Mouse (Mus musculus): ENCODE data around the gene Rcn3. TPM values are rescaled to one million over a fixed set of nuclear protein-coding genes. Genes with fewer than 3 reads are reported as not detected.

The Rcn3 gene
- polyA plus RNA-seq, 1 experiment from 2014 or later: 388 TPM

DNA sequence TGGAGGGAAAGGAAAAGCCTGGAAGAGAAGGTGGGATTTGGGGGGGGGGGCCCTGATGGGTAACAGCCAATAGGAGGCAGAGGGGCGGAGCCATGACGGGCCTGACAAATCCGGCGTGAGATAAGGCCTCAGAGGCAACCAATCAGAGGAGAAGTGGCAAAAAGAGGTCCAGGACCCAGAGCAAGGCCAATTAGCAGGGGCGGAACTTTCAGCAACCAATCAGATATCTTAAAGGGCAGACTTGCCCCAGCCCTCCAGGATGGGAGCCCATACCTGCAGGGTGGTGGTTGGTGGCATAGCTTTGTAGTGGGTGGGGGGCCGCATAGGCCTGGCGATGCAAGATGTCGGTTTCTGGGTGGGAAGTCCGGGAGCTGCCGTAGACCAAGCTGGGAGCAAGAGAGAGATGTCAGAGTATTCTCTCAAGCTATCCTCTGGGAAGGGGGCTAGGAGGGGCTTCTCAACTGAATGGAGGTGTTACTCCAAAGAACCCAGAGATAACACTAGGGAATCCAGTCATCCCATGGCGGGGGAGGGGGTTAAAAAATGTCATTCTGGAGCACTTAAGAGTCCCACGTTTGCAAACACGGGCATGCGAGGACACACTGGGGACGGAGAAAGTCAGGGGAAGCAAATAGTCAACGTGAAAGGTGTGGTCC, 40.9 kb downstream of the Rcn3 start:
- Histone ChIP-seq H3K4me1 (ENCODE audit: control insufficient read depth, insufficient read depth, low read length) (peaks cover 12% of the 10 kb centered on the region), H3K9me3 (replicated peaks; ENCODE audit: control insufficient read depth, low read length) (no peaks in the 10 kb centered on the region), H3K36me3 (ENCODE audit: control insufficient read depth, insufficient read depth, low read length) (peaks cover 38% of the 10 kb centered on the region), H3K27me3 (ENCODE audit: control insufficient read depth, insufficient read depth, low read length) (no peaks in the 10 kb centered on the region), H3K4me2 (ENCODE audit: low read depth, low read length) (peak overlapping the region; percentile 99), H3K4me3 (replicated peaks; ENCODE audit: low read length) (peak overlapping the region; percentile 91), H3K9ac (ENCODE audit: low read length) (peak overlapping the region; percentile 93), H3K27ac (ENCODE audit: low read length) (peak overlapping the region; percentile 99)
- ATAC-seq (ENCODE audit: insufficient read depth, low FRiP score): 0 out of 2 replicates have a peak, but pooled peaks have one; percentile 3
- WGBS: 6% methylated on average over 16 of the region's 16 CpGs

DNA sequence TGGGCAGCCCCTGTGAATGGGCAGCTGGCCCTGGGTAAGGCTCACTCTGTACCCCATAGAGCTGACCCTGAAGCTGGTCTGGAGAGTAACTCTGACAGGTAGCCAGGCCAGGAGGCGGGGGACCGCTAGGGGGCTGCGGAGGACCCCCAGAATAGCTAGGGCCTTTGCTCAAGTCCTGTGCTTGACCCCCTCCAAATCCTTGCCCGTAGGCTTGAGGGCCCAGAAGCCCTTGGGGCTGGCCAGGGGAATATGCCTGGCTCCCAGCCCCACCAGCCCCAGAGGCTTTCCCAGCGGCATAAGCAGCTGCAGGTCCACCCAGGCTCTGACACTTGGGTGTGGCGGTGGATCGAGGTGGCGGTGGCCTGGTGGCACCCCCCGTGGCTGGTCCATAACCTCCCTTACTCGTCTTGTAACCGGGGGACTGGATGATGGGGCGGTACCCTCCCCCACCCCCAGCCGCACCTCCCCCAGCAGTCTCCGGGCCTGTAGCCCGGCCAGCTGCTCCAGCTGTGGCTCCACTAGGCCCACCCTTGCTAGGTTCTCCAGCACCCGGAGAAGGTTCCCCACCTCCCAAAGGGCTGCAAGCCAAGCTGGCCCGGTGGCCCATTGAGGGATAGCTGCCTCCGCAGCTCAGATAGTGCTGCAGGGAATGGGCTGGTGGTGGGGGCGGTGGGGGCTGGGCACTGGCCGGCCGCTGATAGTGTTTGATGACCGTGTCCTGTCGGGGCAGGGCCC, 42.9 kb downstream of the Rcn3 start:
- H3K9ac ChIP-seq (ENCODE audit: low read length): no peak overlapping the region
- ATAC-seq (ENCODE audit: insufficient read depth, low FRiP score): no peak
- H3K36me3 ChIP-seq (ENCODE audit: control insufficient read depth, insufficient read depth, low read length): peaks cover 43% of the 10 kb centered on the region
- H3K27ac ChIP-seq (ENCODE audit: low read length): no peak overlapping the region
- no peaks in the 10 kb centered on the region for H3K27me3 ChIP-seq (ENCODE audit: control insufficient read depth, insufficient read depth, low read length)
- no peak overlapping the region for H3K4me2 ChIP-seq (ENCODE audit: low read depth, low read length)
- H3K4me1 ChIP-seq (ENCODE audit: control insufficient read depth, insufficient read depth, low read length): peaks cover 12% of the 10 kb centered on the region
- 89% methylated on average over 23 of the region's 23 CpGs for WGBS
- no peak overlapping the region for H3K4me3 ChIP-seq (replicated peaks; ENCODE audit: low read length)
- no peaks in the 10 kb centered on the region for H3K9me3 ChIP-seq (replicated peaks; ENCODE audit: control insufficient read depth, low read length)

DNA sequence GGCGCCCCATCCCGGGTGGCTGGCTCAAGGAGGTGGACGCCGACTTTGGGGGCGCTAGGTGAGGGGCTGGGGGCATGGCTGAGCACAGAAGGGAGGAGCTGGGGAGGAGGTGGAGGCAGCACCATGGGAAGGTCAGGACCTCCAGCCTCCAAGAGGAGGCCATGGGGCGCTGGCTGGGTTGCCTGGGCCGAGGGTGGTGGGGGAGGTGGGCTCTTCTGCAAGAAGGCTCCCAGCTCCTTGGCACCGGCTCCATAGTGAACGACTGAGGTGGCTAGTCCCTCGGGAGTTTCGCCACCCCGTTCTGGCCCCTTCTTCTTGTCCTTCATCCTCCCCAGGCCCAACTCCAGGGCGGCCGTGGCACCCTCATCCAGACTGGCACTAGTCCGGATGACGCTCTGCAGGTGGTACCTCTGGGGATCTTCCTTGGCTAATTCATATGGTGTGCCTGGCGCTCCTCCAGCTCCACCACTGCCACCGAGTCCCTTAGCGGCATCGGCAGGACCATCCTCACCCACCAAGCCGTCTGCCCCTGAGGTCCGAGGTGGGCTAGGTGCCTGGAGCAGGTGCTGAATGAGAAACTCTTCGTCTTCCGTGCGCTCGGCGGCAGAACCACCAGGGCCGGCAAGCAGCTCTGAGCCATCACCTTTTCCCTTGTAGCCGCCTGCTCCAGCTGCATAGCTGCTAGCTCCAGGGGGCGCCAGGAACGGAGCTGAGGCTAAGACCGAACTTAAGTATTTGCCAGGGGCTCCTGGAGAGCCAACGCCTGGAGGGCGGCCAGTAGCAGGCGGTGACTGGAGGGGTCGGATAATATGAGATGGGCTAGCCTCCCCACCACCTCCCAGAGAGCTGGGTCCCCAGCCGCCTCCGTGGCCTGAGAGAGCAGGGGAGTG, 43.8 kb downstream of the Rcn3 start:
- H3K4me1 ChIP-seq (ENCODE audit: control insufficient read depth, insufficient read depth, low read length): peaks cover 12% of the 10 kb centered on the region
- no peaks in the 10 kb centered on the region for H3K27me3 ChIP-seq (ENCODE audit: control insufficient read depth, insufficient read depth, low read length)
- 92% methylated on average over 37 of the region's 38 CpGs for WGBS
- H3K9ac ChIP-seq (ENCODE audit: low read length): no peak overlapping the region
- no peaks in the 10 kb centered on the region for H3K9me3 ChIP-seq (replicated peaks; ENCODE audit: control insufficient read depth, low read length)
- H3K36me3 ChIP-seq (ENCODE audit: control insufficient read depth, insufficient read depth, low read length): peaks cover 50% of the 10 kb centered on the region
- no peak overlapping the region for H3K4me3 ChIP-seq (replicated peaks; ENCODE audit: low read length)
- H3K4me2 ChIP-seq (ENCODE audit: low read depth, low read length): no peak overlapping the region
- ATAC-seq (ENCODE audit: insufficient read depth, low FRiP score): no peak
- H3K27ac ChIP-seq (ENCODE audit: low read length): no peak overlapping the region

DNA sequence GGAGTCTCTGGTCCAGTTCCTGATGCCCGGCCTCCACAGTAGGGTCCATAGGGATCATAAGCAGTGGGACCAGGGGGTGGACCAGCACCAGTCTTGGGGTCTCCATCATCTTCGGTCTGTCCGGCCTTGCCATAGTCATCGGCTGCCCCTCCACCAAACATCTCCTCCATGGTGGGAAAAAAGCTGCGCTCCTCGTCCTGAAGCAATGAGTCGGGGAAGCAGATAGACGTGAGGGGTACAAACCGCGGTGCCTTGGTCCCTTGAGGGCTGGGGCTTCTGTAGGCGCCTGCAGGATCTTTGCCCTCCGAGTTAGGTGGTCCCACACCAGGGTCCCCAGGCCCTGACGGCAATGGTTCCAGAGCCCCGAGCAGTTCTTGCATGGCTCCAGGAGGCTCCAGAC, 44.5 kb downstream of the Rcn3 start:
- Histone ChIP-seq H3K9ac (ENCODE audit: low read length) (no peak overlapping the region), H3K9me3 (replicated peaks; ENCODE audit: control insufficient read depth, low read length) (no peaks in the 10 kb centered on the region), H3K4me3 (replicated peaks; ENCODE audit: low read length) (no peak overlapping the region), H3K36me3 (ENCODE audit: control insufficient read depth, insufficient read depth, low read length) (peaks cover 57% of the 10 kb centered on the region), H3K27me3 (ENCODE audit: control insufficient read depth, insufficient read depth, low read length) (no peaks in the 10 kb centered on the region), H3K4me2 (ENCODE audit: low read depth, low read length) (no peak overlapping the region), H3K4me1 (ENCODE audit: control insufficient read depth, insufficient read depth, low read length) (peaks cover 12% of the 10 kb centered on the region), H3K27ac (ENCODE audit: low read length) (no peak overlapping the region)
- WGBS: 96% methylated on average over 14 of the region's 14 CpGs
- ATAC-seq (ENCODE audit: insufficient read depth, low FRiP score): no peak

DNA sequence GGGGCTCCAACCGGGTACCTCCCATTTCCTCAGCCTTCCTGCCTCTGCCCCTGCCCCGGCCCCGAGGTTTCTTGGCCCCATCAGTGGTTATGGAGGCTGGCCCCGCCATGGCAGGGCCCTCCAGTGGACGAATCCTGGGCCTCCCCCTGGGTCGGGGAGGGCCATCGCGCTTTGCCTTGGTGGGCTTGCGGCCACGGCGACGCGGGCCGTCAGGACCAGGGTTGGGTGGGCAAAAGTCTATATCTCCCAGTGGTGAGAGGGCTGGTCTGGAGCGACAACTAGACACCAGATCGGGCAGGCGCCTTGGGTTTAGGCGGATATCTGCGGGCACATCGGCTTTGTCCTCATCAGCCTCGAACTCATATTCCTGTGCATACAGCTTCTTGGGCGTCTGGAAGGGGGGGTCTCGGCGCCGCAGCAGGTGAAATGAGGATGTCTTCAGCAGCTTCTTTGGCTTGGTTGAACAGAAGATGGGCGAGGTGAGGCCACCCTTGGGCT, 45.1 kb downstream of the Rcn3 start:
- Histone ChIP-seq H3K36me3 (ENCODE audit: control insufficient read depth, insufficient read depth, low read length) (peaks cover 57% of the 10 kb centered on the region), H3K27ac (ENCODE audit: low read length) (no peak overlapping the region), H3K27me3 (ENCODE audit: control insufficient read depth, insufficient read depth, low read length) (no peaks in the 10 kb centered on the region), H3K4me1 (ENCODE audit: control insufficient read depth, insufficient read depth, low read length) (peaks cover 10% of the 10 kb centered on the region), H3K9me3 (replicated peaks; ENCODE audit: control insufficient read depth, low read length) (no peaks in the 10 kb centered on the region), H3K4me2 (ENCODE audit: low read depth, low read length) (no peak overlapping the region), H3K4me3 (replicated peaks; ENCODE audit: low read length) (no peak overlapping the region), H3K9ac (ENCODE audit: low read length) (no peak overlapping the region)
- 92% methylated on average over 26 of the region's 26 CpGs for WGBS
- no peak for ATAC-seq (ENCODE audit: insufficient read depth, low FRiP score)

DNA sequence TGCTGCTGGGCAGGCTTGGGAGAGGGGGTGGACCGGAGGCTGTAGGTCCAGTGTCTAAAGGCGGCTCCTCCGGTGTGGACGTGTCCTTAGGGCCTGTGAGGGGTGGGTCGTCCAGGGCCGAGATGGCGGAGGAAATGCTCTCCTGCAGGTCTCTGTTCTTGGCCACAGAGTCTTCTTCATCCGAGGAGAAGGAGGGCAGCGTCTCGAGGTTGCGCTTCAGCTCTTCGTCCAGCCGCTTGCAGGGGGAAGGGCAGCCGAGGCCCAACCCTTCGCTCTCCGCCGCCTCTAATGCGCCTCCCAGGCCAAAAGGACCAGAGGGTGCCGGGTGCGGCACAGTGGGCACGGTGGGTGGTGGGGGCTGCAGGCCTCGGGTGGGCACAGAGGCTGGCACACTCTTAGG, 46.3 kb downstream of the Rcn3 start:
- H3K9me3 ChIP-seq (replicated peaks; ENCODE audit: control insufficient read depth, low read length): no peaks in the 10 kb centered on the region
- H3K27ac ChIP-seq (ENCODE audit: low read length): no peak overlapping the region
- H3K36me3 ChIP-seq (ENCODE audit: control insufficient read depth, insufficient read depth, low read length): peaks cover 63% of the 10 kb centered on the region
- H3K27me3 ChIP-seq (ENCODE audit: control insufficient read depth, insufficient read depth, low read length): no peaks in the 10 kb centered on the region
- H3K9ac ChIP-seq (ENCODE audit: low read length): no peak overlapping the region
- no peak overlapping the region for H3K4me2 ChIP-seq (ENCODE audit: low read depth, low read length)
- no peak overlapping the region for H3K4me3 ChIP-seq (replicated peaks; ENCODE audit: low read length)
- 91% methylated on average over 22 of the region's 22 CpGs for WGBS
- ATAC-seq (ENCODE audit: insufficient read depth, low FRiP score): no peak
- no peaks in the 10 kb centered on the region for H3K4me1 ChIP-seq (ENCODE audit: control insufficient read depth, insufficient read depth, low read length)

DNA sequence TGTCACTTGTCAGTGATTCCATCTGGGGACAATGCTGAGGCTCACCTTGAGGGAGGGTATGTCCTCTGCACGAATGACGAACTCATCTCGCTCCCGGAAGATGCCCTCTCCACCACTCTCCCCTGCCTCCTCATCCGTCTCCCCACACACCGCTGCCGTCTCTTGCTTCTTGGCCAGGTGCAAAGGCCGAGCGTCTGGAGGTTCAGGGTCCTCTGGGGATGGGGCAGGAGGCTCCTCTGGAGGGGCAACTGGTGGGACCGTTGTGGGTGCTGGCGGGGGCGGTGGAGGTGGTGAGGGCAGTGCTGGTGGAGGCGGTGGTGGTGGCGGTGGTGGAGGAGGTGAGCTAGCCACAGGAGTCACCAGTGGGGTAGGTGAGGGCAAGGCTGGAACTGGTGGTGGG, 48.7 kb downstream of the Rcn3 start:
- H3K4me3 ChIP-seq (replicated peaks; ENCODE audit: low read length): no peak overlapping the region
- peaks cover 60% of the 10 kb centered on the region for H3K36me3 ChIP-seq (ENCODE audit: control insufficient read depth, insufficient read depth, low read length)
- no peaks in the 10 kb centered on the region for H3K4me1 ChIP-seq (ENCODE audit: control insufficient read depth, insufficient read depth, low read length)
- 91% methylated on average over 14 of the region's 14 CpGs for WGBS
- no peak overlapping the region for H3K27ac ChIP-seq (ENCODE audit: low read length)
- H3K9me3 ChIP-seq (replicated peaks; ENCODE audit: control insufficient read depth, low read length): no peaks in the 10 kb centered on the region
- H3K4me2 ChIP-seq (ENCODE audit: low read depth, low read length): no peak overlapping the region
- no peak overlapping the region for H3K9ac ChIP-seq (ENCODE audit: low read length)
- no peaks in the 10 kb centered on the region for H3K27me3 ChIP-seq (ENCODE audit: control insufficient read depth, insufficient read depth, low read length)
- ATAC-seq (ENCODE audit: insufficient read depth, low FRiP score): no peak

DNA sequence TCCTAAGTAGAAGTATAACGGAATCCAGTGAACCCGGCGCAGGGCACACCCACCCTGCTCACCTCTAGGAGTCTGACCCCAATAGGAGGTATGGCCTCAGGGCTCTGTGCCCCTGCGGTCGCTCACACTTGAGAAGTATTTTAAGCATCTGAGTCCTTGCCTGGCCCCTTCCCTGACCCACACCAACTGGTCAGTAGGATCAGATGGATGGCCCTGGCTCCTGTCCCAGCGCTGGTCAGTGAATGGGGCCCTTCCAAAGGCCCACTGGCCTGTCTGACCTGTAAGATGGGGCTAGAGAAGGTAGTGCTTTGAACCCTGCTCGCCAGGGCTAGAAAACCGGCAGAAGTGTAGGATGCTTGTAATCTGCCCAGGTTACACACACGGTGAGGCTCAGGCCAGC, 51.2 kb downstream of the Rcn3 start:
- Histone ChIP-seq H3K27me3 (ENCODE audit: control insufficient read depth, insufficient read depth, low read length) (no peaks in the 10 kb centered on the region), H3K4me2 (ENCODE audit: low read depth, low read length) (no peak overlapping the region), H3K9ac (ENCODE audit: low read length) (no peak overlapping the region), H3K9me3 (replicated peaks; ENCODE audit: control insufficient read depth, low read length) (no peaks in the 10 kb centered on the region), H3K36me3 (ENCODE audit: control insufficient read depth, insufficient read depth, low read length) (peaks cover 50% of the 10 kb centered on the region), H3K4me3 (replicated peaks; ENCODE audit: low read length) (no peak overlapping the region), H3K4me1 (ENCODE audit: control insufficient read depth, insufficient read depth, low read length) (no peaks in the 10 kb centered on the region), H3K27ac (ENCODE audit: low read length) (no peak overlapping the region)
- ATAC-seq (ENCODE audit: insufficient read depth, low FRiP score): no peak
- WGBS: 92% methylated on average over 9 of the region's 9 CpGs

DNA sequence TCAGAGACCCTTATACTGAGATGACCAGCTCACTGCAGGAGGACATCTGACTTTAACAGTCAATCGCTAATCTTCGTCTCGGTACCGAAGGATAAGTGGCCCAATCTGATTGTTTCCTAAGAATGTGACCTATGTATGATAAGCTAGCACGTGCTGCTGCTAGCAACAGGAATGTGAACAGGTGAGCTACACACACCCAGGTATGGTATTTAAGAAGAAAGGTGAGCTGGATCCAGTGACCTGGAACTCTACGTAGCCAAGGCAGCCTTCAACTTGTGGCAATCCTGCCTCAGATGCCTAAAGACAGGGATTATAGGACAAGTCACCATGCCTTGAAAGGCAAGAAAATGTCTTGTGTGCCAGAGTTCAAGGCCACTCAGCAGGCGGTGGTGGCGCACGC, 53.6 kb downstream of the Rcn3 start:
- H3K27me3 ChIP-seq (ENCODE audit: control insufficient read depth, insufficient read depth, low read length): no peaks in the 10 kb centered on the region
- no peak overlapping the region for H3K4me3 ChIP-seq (replicated peaks; ENCODE audit: low read length)
- H3K36me3 ChIP-seq (ENCODE audit: control insufficient read depth, insufficient read depth, low read length): peaks cover 64% of the 10 kb centered on the region
- no peak overlapping the region for H3K27ac ChIP-seq (ENCODE audit: low read length)
- no peaks in the 10 kb centered on the region for H3K4me1 ChIP-seq (ENCODE audit: control insufficient read depth, insufficient read depth, low read length)
- no peak overlapping the region for H3K4me2 ChIP-seq (ENCODE audit: low read depth, low read length)
- H3K9ac ChIP-seq (ENCODE audit: low read length): no peak overlapping the region
- ATAC-seq (ENCODE audit: insufficient read depth, low FRiP score): no peak
- no peaks in the 10 kb centered on the region for H3K9me3 ChIP-seq (replicated peaks; ENCODE audit: control insufficient read depth, low read length)
- WGBS: 88% methylated on average over 9 of the region's 9 CpGs

All from stomach, embryonic 16.5 days (tissue).